Mouse (Mus musculus): ENCODE measurements around the gene Gm20721.
A peak's percentile ranks its signal among the peaks of the same experiment; 100 is the strongest.
"Not testable (repeated sequence)": the region's sequence is repeated elsewhere in the genome, so short reads cannot be mapped to it uniquely, and the experiment has no call there.

Gene Gm20721

GRCm38 (mm10) chr2:174346612-174346998, at the start of gene Gm20721:
Gene Gm20721, minus strand, starts transcription at chr2:174346712.
- no peak for DNase-seq (ENCODE audit: low read depth in 1 of 2, low spot score in 2 of 2)

GRCm38 (mm10) chr2:174393383-174393782, 46.9 kb upstream of the Gm20721 start:
- DNase-seq (ENCODE audit: low read depth in 1 of 2, low spot score in 2 of 2), result no peak

DNA sequence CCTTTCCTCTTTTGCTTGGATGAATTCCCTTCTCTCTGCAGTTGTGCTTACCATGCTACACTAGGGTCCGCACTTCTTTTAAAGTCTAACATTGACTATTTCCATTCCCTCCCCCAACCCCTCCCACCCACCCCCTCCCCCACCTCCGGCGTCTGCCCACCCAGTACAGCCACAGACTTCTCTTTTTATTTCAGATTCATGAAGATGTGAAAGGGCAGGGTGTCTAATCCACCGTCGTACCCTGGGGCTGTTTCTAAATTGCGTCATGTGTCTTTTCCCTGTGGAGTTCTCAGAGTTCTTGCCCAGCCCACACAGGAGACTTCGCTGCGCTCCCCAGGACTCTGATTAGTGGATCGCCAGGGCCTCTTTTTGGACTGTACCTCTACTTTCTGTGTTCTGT, 46.0 kb upstream of the Gm20721 start:
- DNase-seq (ENCODE audit: low read depth in 1 of 2, low spot score in 2 of 2), result no peak

DNA sequence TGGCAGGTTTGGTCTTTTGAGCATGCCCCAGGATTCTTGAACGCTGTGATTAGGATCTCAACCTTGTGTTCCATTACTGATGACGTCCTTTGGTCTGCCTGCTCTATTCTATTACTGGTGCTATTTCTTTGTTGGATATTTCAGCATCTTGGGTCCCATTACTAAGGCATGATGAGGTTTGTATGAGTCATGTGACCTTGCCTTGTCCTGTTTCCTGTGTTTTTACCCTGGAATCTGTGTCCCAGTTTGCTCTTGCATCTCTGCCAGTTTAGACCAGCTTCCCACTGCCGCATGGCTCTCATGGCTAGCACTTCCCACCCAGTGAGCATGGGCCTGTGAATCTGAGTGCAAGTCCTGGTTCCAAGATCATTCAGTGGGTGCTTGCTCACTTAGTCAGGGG, 45.4 kb upstream of the Gm20721 start:
- DNase-seq (ENCODE audit: low read depth in 1 of 2, low spot score in 2 of 2), result no peak

GRCm38 (mm10) chr2:174381021-174381420, 34.5 kb upstream of the Gm20721 start:
- no peak for DNase-seq (ENCODE audit: low read depth in 1 of 2, low spot score in 2 of 2)

- DNase-seq (ENCODE audit: low read depth in 1 of 2, low spot score in 2 of 2), result no peak
These were observed 20.1 kb upstream of the Gm20721 start for GRCm38 (mm10) chr2:174366571-174366970.

GRCm38 (mm10) chr2:174359656-174360055, 13.1 kb upstream of the Gm20721 start:
- no peak for DNase-seq (ENCODE audit: low read depth in 1 of 2, low spot score in 2 of 2)

- DNase-seq (ENCODE audit: low read depth in 1 of 2, low spot score in 2 of 2), result no peak
These were observed 12.0 kb upstream of the Gm20721 start for GRCm38 (mm10) chr2:174358516-174358915.

DNA sequence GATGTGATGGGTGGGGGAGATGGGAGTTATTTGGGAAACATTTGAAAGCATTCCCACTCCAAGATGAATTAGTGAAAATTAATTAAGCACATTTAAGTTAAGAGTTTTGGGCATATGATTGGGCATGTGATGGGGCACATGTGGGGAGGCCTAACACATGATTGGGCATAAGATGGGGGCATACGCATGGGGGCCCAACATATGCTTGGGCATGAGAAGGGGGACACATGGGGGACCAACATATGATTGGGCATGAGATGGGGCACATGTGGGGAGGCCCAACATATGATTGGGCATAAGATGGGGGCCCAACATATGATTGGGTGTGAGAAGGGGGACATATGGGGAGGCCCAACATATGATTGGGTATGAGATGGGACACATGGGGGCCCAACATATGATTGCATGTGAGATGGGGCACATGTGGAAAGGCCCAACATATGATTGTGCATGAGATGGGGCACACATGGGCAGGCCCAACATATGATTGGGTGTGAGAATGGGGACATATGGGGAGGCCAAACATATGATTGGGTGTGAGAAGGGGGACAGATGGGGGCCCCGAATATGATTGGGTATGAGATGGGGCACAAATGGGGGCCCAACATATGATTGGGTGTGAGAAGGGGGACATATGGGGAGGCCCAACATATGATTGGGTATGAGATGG, 622 bp upstream of the Gm20721 start:
- not testable (repeated sequence) for DNase-seq (ENCODE audit: low read depth in 1 of 2, low spot score in 2 of 2)

DNA sequence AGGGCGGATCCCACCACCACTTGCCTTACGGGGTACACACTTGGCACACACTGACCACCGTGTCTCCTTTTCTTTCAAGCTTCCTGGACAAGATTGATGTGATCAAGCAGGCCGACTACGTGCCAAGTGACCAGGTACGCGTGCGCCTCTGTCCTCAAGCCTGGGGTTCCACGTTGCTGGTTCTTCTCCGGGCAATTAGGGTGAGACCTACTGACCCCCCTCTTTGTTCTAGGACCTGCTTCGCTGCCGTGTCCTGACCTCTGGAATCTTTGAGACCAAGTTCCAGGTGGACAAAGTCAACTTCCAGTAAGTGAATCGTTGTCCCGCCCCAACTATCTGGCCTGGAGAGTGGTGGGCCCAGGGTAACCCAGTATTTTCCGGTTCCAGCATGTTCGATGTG, 1.5 kb downstream of the Gm20721 start:
- DNase-seq (ENCODE audit: low read depth in 1 of 2, low spot score in 2 of 2), result no peak

DNA sequence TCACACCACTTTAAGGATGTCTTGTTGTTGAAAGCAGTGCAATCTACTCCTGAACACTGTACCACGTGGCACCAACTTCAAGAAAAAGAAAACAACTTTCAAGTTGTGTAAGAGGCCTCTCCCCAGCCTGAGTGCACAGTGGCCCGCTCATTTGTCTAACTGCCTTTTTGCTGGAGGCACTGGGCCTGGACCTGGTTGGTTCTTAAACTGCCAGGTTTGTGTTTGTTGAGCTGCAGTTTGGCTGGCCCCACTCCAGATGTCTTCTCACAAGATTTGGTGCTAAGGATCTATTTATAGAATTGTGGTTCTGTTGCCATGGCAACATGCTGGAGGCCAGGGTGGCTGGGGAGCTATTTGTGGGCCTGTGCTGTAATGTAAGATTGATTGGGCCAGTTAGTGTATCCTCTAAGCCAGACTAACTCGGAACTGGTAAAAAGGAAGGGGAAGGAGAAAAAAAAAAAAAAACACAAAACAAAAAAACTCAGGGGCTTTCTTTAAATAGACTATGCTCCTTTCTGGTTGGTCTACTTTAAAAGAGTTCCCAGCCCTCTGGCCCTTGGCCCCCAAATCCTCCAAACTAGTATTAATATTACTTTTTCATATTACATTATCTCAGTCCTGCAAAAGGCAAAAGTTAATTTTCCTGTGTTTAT, 2.4 kb downstream of the Gm20721 start:
- peak in 1 of 2 experiments; percentile 57 for DNase-seq (ENCODE audit: low read depth in 1 of 2, low spot score in 2 of 2)

DNA sequence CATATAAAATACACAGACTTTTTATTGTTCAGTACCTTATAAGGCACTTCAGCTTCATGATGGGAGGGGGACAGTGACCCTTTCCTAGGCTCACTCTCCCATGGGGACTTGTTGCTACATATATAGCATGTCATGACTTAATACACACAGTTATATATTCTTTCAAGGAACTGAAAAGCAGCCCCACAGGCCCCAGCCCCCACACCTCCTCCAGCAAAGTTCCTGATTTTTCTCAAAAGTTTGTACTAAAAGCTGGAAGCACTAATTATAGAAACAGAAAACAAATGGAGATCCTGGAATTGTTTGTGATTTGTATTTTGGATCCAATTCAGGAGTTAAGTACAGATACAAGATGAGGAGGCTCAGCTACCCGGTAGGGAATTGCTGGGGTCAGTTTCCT, 2.9 kb downstream of the Gm20721 start:
- no peak for DNase-seq (ENCODE audit: low read depth in 1 of 2, low spot score in 2 of 2)

- no peak for DNase-seq (ENCODE audit: low read depth in 1 of 2, low spot score in 2 of 2)
These were observed 3.6 kb downstream of the Gm20721 start for GRCm38 (mm10) chr2:174342793-174343400.

DNA sequence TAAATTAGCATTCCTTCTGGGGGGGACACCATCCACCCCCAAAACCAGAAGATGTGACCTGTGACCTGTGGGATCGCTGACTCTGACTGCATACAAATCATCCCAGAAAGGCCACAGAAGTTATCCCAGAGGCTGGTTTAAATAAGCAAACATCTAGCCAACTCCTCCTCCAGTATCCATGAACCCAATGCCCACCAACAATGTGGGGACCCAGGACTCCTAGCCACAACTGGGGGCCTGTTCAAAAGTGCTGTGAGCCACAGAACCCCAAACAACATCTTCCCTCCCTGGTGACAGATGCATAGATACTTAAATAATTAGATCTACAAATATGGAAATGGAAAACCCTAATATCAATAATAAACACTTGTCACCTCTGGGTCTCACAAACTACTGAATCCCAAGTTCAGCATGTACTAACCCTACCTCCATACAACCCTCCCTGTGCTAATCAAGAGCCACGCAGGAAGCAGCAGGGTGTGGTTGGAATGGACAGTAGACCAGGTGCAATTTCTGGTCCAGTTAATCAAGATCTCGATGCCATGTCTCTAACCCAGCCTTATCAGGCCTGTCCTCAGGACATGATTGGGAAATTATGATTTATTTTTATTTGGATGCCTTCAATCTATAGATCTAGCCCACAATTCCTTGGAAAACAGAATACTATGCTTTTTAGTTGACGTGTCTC, 5.5 kb downstream of the Gm20721 start:
- no peak for DNase-seq (ENCODE audit: low read depth in 1 of 2, low spot score in 2 of 2)

- DNase-seq (ENCODE audit: low read depth in 1 of 2, low spot score in 2 of 2), result no peak
These were observed 6.2 kb downstream of the Gm20721 start for GRCm38 (mm10) chr2:174340229-174340892.

- no peak for DNase-seq (ENCODE audit: low read depth in 1 of 2, low spot score in 2 of 2)
These were observed 6.8 kb downstream of the Gm20721 start for GRCm38 (mm10) chr2:174339701-174340100.

DNA sequence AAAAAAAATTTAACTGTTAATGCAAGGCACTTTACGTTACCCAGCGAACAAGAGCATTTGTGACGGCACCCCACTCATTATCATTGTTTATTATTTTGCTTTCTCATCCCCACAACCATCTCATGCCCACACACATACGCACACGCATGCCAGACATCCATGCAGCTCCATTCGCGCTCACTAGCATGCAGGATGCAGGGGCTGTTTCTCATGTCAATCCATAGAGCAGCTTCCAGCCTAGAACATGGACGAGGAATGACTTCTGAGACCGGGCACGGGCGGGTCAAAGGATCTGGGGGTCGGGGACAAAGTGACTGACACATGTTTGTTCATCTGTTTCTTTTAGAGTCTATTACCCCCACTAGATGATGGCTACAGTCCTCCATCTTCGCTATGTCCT, 9.2 kb downstream of the Gm20721 start:
- no peak for DNase-seq (ENCODE audit: low read depth in 1 of 2, low spot score in 2 of 2)

DNA sequence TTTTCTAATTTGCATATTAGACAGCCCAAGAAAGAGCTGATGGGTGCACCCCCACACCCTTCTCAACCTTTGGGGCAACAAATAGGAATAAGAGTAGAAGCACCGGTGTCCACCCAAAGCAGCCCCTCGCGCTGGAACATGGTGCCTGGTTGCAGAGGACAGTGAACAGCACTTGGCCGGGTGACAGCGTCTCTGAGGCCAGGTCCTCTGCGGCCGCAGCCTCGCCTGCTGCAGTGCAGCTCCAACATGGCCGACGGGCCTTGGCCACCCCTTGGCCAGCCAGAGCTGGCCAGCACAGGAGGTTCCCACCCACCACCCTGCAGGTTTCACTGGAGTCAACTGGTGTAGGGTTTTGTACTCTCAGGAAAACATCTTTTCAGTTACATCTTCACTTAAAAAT, 12.1 kb downstream of the Gm20721 start:
- no peak for DNase-seq (ENCODE audit: low read depth in 1 of 2, low spot score in 2 of 2)

DNA sequence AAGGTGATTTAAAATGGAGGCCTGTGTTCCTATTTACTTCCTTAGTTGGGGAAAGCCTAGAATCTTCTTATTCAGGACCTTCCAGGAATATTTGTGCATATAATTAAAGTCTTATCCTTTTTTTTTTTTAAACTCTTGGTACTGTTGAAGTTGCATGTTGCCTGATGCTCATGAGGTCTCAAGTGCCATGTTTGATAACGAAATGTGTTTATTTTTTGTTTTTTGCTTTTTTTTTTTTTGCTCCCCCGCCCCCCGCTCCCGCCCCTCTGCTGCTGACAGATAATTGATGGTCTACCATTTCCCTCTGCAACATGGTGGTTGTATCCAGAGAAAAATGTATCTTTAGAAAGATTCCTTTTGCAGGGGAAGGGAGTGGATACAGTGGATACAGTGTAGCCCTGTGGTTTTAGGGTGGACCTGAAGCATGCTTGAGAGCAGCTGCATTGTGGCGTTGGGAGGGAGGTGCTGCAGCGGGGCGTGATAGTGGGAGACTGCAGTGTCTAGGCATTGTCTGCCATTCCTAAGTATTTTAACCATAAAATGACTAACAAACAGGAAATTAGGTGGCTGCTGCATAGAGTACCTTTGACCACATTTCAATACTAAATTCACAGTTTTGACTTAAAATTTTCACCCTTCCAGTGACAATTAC, 13.1 kb downstream of the Gm20721 start:
- no peak for DNase-seq (ENCODE audit: low read depth in 1 of 2, low spot score in 2 of 2)

- no peak for DNase-seq (ENCODE audit: low read depth in 1 of 2, low spot score in 2 of 2)
These were observed 15.1 kb downstream of the Gm20721 start for GRCm38 (mm10) chr2:174331282-174332030.

All from monocyte, adult 2 months (primary cell).